Mouse (Mus musculus): Measurements from ENCODE around the gene Pde4dip.

Gene Pde4dip

DNA sequence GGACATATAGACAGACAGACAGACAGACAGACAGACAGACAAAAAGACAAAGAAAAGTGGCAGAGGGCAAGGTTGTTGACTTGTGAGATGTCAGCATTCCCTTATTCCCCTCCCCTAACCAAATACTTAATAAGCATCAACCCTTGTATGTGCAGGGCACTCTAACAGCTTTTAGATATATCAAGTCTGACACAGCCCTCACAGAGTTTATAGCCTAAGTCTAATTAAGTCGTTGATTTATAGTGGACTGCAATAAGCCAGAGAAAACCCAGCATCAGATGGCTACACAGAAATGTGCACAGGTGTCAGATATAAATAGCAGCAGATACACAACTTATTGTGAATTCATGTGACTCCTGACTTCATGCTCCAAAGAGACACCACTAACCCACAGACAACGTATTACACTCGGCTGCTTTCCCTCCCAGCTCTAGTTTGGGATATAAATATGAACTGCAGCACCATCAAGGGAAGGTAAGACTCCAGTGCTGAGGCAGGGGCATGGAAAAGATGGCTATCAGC is 87.3 kb downstream of the Pde4dip start:
- no peak for DNase-seq

DNA sequence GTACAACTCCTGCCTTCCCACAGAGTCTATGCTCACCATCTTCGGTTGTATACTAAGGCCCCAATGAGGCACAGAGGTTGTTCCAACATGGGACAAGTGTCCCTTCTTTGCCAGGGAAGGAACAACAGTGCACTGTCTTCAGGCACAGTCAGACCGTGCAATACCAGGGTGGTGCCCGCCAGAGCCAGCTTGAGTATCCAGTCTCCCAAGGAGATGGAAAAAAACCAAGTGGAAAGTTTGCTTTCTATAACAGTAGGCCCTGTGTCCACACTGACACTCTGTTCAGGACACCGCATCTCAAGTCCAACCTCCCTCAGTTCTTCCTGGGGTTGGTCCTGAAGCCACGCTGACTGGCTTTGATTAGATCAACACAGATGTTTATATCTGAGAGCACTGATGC is 87.8 kb downstream of the Pde4dip start:
- no peak for DNase-seq

DNA sequence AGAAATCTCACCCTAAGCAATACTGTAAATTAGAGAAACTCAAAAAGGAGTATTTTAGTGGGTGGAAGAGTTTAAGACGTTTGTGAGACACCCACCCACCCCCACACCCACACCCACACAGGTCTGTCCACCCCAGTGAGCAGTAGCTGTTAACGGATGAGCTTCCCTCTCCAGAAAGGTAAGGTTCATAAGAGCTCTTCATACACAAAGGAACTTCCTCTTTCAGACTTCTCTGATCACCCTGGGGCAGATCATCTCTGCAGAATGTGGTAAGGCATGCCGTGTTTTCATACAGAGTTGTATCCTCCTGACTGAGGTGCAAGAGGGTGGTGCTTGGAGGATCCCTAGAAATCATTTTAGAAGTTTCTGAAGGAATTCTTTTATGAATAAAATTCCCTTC is 88.5 kb downstream of the Pde4dip start:
- no peak for DNase-seq

DNA sequence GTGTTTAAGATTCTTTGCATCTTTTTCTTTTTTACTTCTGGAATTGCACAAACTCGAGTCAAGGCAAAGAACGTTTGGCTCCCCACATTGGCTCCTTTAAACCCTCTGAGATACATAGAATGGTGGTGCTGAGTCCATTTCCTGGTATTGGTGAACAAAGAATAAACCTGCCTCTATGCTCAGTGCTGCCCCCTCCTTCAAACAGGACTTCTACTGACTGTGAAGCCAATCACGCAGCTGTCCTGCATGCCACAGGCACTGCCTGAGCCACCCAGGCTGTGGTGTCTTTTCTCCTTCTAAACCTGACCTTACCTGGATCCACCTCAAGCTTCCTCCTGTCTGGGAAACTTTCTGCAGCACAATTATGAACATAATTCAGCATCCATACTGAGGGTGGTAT is 89.2 kb downstream of the Pde4dip start:
- no peak for DNase-seq

DNA sequence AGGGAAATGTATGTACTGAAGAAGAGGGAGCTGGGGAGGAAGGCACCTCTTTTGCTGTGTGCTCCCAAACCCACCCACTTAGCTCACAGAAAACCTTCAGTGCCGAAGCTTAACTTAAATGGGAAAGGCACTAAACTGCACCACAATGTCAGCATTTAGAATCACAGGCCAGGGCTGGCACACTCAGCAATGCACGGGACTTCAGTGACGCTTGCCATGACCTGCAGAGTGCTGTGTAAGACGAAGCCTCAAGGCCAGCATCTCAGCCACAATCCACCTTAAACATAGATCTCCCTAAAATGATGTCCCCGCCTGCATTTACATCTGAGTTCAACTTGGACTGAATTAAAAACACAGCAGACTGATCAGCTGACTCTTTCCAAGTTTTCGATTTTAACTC is 91.1 kb downstream of the Pde4dip start:
- DNase-seq: no peak

DNA sequence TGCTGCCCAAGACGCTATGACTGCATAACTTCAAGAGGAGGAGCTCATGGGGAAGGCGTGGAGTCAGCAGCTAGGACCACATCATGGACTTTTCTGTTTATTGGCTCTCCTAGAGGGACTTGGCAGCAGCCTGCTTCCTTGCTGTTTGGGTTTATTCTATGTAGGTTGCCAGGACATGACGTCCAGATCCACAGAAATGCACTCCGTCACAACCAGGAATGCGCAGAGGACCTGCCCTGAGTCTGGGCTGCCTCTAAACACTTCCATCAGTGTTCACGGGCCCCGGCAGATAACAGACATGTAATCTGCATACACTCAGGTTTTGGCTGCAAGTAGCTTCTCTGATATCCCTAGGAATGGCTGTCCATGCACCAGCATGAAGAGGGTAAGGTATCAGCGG is 94.5 kb downstream of the Pde4dip start:
- DNase-seq: peak; percentile 43

DNA sequence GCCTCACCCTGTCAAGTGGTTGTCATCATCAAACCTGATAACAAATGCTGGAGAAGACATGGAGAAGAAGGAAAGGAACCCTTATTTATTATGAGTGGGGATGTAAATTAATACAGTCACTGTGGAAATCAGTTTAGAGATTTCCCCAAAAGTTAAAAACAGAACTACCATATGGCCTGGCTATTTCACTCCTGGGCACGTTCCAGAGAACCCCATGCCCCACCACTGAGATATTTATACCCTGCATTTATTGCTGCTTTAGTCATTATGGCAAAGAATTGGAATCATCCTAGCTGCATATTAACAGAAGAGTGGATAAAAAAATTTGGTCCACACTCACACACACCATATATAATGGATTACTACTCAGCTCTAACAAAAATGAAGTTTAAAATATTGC is 98.4 kb downstream of the Pde4dip start:
- DNase-seq: peak; percentile 69

DNA sequence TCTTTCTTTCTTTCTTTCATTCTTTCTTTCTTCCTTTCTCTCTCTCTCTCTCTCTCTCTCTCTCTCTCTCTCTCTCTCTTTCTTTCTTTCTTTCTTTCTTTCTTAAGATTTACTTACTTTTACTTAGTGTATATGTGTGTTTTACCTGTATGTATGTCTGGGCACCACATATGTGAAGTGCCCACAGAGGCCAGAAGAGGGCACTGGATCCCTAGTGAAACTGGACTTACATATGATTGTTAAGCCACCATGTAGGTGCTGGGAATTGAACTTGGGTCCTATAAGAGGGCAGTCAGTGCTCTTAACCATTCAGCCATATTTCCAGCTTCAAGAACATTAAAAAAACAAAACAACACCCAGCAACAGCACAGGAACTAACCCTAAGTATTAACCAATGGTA is 99.2 kb downstream of the Pde4dip start:
- no peak for DNase-seq

DNA sequence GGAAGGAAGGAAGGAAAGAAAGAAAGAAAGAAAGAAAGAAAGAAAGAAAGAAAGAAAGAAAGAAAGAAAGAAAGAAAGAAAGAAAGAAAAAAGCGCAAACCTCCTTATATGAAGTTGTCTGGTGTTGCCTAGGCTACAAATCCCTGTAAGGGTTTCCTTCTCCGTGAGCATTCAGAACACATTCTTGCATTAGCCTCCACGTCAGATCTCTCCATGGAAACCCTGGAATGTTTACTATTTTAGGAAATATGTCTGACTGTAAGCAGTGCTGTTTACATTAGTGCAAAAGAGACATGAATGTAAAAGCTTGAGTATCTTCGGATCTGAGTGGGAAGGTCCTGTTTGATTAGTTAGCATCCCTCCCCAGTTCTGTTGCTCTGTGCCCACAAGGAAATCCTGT is 112.3 kb downstream of the Pde4dip start:
- DNase-seq: no peak

DNA sequence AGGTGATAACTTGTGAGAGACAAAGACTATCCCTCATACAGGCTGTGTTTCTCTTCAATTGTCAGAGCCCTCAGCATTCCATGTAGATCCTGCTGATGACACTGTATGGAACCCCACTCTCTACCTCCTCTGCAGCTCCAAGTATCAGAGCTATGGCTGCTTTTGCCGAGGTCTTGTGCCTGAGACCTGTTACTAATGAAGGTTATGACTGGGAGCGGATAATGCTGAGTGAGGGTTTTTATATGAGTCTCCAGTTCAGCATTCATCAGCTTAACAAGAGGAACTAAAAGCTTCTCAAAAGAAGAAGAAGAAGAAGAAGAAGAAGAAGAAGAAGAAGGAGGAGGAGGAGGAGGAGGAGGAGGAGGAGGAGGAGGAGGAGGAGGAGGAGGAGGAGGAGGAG is 112.8 kb downstream of the Pde4dip start:
- no peak for DNase-seq

DNA sequence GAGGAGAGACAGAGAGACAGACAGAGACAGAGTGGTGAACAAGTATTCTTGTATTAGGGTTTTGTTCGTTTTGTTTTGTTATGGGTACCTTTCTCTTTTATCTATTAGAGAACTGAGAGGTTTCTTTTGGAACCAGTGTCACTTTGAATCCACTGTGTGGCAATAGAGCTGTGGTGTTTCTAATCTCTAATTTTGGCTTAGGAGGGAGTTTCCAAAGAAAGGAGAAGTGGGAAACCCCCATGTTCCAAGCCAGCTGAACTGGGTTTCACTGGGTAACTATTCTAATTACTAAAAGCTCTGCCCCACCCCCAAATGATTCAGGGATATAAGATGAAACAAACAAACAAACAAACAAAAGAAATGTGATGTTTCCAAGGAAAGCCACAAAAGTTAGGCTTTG is 113.6 kb downstream of the Pde4dip start:
- no peak for DNase-seq

DNA sequence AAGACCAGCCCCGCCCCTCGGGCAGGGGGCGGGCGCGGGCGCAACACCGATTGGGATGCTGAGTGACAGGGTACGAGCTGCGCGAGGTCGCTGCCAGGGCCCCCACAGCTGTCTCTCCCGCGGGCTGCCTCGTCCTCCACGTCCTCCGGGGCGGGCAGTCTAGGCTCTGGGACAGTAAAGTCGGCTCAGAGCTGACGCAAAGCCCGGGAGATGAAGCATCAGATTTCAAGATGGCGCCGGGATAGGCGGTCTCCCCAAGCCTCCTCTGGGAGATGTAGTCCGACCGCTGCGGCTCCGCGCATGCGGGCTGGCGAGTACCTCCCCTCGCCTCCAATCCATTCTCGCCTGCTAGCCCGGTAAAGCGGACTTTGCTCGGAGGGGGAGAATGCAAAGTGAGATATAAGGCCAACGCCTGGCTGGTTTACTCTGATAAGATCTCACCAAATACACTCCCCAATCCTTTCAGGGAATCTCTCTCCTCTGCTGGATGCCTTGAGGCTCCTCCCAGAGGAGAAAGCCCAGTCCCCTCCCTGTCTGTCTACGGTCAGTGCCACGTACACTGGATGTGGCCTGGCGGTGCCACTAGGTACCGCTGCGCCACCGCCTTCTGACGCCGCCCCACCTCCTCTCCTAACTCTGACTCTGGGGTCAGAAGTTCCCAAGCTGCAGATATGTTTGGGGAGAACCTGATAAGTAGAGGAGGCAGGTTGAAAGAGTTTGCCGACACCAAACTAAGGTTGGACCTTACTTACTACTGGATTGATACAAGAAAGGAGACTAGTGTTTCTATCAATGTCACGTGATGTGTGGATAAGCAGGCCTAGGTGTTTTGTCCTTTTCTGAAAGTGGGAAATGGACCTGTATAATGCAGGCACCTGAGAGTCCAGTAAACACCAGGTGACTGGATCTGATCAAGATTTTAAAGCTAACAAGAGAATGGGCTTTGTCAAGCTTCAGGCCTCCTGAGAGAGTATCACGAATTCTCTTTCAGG is 120.4 kb downstream of the Pde4dip start:
- peak; percentile 94 for DNase-seq

DNA sequence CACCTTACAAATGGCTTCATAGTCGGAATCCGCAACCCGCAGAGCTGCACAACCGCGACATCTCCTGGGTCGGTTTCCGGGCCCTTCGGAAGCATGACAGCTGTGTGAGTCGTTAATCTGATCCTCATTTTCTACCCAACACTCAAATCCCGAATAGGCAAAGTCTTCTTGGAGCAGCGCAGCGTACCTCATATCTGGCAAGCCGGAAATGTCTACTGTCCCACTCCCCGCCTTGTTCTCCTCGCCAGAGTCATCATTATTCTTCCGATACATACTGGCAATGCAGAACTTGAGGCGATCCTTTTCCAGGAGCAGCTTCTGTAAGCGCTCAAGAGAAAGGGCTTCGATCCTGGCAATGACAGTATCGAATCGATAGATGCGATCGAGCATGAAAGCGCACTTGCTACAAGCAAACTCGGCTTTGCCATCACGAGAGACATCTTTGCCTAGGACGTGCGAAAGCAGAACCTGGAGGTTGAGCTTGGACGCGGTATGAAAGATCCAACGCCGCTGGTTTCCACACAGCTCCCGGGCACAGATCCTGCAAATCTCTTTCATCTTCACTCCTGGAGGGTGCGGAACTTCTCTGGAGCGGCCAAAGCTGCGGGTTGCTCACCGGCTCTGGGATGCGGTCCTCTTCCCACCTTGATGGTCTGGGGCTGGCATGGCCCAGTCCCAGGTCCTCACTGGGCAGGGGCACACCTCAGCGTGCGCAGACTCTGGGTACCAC is 121.3 kb downstream of the Pde4dip start:
- DNase-seq: no peak

DNA sequence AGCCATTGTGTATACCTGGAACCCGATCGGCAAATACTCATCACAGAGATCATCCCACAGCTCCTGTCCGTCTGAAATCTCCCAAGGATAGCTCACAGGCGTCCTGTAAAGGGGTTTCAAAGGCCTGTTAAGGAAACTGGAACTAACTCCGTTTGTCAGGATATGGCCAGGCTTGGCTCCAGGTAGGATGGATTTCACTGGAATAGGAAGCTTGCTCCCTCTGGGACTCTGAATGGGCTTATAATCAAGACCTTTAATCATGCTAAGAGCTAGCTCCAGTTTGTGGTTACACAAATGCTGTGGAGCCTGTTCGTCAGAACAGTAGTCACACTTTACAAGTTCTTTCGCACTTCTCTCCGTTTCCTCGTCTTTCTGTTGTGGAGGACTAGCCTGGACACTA is 122.0 kb downstream of the Pde4dip start:
- no peak for DNase-seq

DNA sequence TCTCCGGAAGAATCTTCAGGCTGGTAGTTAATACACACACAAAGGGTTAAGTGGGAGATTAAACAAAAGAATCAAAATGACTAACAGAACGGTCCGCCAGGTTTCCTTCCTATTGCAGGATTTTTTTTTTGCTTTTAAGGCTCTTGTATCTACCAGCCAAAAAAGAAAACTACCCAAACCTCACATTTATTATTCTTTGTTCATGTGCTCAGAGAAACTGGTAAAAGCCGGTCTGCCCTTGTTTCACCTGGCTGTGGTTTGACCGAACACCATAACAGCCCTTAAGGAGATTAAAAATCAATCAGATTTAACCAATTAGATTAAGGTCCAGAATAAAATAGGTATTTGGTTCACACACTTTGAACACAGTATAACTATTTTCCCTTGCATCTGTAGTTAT is 124.4 kb downstream of the Pde4dip start:
- DNase-seq: no peak

DNA sequence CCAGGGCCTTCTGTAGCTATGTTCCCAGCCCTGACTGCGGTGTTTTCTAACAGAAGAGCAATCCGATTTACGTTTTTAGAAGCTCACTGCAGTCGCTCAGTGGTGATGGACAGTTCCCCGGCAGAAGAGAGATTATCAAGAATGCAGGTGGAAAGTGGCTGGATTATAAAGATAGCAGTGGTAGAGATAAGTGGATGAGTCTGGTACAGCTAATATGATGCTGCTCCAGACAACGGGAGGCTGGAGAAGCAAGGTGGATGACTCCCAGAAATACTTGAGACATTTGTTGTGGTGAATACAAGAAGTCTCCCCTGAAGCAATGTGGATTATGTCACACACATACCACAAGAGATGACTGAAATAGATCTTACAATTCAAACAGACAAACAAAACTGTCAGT is 126.6 kb downstream of the Pde4dip start:
- DNase-seq: no peak

DNA sequence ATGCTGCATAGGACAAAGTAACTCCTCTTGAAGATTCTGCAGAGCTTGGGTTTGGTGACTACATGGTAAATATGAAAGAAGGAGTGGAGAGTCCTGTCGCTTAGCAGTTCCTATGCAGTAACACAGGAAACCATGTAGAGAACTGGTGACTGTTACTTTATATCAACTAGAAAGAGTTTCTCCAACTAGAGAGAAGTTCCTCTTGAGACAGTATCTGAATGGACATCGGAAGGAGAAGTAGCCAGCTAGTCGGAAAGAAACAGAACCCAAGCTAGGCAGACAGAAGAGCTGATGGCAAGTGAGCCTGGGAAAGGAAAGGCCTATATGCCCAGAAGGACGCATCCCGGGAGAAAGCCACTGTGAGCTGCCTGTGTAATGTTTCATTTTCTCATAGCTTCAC is 127.3 kb downstream of the Pde4dip start:
- DNase-seq: no peak

DNA sequence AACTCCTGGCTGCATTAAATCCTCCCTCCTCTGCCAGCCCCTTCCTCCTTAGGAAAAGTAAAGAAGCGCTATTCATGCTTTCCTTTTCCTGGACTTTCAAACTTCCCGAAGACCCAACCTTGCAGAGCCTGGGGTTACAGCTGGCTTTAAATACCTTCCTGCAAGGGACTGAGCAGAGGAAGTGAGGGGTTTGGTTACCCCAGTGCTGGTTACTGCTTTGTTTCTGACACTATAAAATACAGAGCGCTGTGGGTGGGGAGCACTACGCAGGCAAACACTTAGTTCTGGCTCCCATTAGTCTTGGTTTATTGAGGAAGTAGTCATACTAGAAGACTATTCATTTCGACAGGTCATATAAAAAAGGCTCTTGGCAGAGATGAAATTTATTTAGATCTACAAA is 128.7 kb downstream of the Pde4dip start:
- DNase-seq: no peak

DNA sequence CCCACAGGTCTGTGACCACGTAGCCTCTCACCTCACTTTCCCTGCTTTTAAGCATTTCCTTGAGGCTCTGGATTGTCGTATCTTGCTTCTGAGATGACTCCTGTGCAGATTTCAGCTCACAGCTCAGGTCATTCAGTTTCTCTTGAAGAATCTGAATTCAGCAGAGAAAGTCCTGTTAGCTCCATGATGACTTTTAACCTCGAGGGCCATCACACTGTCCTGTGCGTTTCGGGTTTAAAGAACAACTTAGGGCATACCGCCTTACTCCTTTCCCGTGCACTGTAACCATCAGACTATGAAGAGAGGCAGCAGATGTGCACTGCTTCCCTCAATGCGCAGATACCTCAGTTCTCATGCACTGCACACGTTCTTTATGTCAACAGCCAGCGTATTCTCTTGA is 131.0 kb downstream of the Pde4dip start:
- no peak for DNase-seq

DNA sequence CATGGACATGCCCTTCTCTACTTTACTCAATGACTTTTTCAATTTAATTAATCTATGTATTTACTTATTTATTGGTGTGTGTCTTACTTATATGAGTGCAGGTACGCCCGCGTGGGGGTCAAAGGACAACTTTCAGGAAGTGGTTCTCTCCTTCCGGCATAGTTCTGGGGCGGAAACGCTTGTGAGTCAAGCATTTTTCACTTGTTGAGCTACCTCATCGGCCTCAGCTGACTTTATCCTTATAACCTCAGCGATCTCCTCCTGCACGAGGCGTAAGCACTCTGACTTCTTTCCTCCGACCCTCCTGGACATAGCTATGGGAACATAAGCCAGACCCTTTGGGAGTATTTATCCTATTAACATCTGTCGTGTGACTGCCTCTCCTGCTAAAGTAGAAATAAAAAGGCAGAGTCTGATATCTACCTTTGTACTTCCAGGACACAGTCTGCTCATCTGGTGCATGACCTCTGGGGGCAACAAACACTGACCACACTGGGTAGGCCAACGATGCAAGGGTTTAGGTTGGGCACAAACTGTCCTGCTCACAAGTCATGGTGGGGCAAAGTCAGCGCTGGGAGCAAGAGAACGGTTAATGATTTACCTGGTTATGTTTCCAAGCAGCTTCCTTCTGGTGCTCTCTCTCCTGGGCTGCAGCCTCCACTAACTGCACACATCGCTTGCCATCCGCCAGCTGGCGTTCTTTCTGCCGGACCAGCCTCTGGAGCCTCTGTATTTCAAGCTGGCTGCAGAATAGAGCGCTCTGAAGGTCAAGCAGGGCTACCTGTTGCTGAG is 132.0 kb downstream of the Pde4dip start:
- DNase-seq: no peak

DNA sequence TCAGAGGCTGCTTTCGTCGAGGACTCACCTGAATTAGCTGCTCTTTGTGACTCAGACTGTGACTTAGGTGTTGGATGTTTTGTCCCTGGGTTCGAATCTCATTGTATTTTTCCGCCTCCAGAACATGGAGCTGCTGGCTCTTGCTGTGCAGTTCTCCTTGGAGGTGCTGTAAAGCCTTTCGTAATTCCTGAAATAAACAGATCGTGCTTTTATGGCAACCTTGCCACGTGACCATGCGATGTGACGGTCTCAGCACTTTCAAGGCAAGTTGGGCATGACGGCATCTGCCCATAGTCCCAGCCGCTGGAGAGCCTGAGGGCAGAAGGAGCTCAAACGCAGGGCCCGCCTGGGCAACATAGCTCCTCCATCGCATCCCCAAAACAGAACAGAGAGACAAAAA is 133.1 kb downstream of the Pde4dip start:
- no peak for DNase-seq

DNA sequence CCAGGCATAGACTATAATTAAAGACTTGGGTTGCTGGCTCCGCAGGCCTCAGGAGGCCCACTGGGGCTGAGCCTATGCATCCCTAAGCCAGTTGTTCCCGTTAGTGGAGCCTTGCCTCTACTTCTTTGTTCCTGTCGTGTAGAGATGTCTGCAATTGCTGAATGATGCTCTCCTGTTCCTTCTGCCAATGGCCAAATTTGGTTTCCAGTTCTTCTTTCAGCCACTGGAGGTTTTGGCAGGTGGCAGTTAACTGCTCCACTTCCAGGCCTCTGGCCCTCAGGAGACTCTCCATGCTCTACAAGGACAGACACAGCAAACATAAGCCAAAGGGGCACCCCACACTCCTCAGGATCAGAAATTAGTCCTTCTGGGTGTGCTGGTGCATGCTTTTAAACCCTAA is 135.6 kb downstream of the Pde4dip start:
- no peak for DNase-seq

DNA sequence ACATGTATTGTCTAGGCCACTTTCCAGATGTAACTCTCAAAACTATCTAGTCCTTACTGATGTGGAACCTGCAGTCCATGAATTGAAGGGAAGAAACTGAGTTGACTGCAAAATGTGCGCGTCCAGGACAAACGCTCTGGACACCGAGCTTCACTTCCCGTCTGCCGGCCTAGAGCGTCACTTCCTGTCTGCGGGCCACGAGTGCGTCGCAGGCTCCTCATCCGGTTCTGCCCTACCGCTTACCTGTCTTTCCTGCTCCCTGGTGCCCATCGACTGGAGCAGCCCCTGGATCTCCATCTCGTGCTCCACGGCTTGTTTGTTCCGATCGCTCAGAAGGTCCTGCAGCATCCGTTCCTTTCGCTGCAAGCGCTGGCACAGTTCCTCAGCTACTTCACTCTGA is 136.9 kb downstream of the Pde4dip start:
- no peak for DNase-seq
